7 mouse cellular contexts compared by ENCODE assay signal in the genomic region with DNA sequence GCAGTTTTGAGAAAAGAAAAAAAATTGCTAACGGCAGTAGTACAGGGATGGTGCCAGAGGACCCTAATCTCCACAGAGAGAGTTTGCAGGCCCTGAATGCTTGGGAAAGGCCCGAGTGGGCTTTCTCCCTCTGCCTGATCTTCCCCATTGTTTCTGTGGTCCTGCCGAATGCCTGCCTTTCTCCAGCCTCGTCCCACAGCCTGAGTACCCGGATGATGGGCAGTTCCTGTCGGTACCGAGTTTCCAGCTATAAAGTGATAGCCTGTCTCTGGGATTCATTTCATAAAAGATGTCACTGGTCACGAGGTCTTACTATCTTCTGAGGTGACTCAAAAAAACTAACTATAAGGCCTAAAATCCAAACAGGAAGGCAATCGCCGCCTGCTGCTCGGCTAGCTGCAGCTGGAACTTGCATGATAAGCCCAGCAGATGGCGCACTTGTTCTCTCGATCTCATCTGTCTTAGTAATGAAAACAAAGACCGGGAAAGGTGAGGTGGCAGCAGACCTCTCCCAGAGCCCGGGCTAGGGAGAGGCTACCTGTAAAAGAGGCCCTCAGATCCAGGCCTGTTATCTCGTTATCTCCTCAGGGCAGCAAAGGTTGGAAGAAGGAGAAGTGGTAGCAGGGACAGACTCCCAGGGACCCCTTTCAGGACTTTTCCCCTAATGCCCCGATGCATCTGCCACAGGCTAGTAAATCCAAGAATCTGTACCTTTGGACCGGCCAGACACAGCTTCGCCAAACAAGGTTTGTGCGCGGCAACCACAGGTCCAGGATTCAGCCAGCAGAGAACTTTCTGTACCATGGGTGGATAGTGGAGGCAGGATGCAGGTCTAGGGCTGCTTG. TPM values are rescaled to one million over a fixed set of nuclear protein-coding genes. Genes with fewer than 3 reads are reported as not detected.
DNase-seq lines count a peak whose midpoint lies in the region; ATAC-seq and TF ChIP-seq lines count a peak whose summit lies in the region.

No protein-coding gene starts in this region.

- 20% methylated on average over 21 of the region's 21 CpGs for WGBS in midbrain, embryonic 12.5 days
- WGBS in small intestine, adult 2 months = 24% methylated on average over 21 of the region's 21 CpGs

- no peak overlapping the region for H3K4me3 ChIP-seq in midbrain, embryonic 12.5 days
- peak overlapping the region; percentile 25 for H3K4me3 ChIP-seq in small intestine, adult 2 months (ENCODE audit: low read depth, low read length)

- H3K4me2 ChIP-seq in midbrain, embryonic 12.5 days (replicated peaks) = peak overlapping the region; percentile 32

- no peak for TF ChIP-seq POLR2A in small intestine, adult 2 months (IDR thresholded peaks at IDR 0.05; ENCODE audit: low read depth, low read length)

- peak; percentile 72 for DNase-seq in adrenal gland, adult 2 months
- DNase-seq in embryo, embryonic 9.5 days (ENCODE audit: extremely low spot score) = peak; percentile 83
- DNase-seq in heart, adult 11 months = peak; percentile 93
- peak; percentile 77 for DNase-seq in kidney, adult 11 months
- DNase-seq in left cerebral cortex, postnatal 4 days = peak; percentile 83

- peak; percentile 79 for ATAC-seq in midbrain, embryonic 12.5 days (ENCODE audit: low FRiP score, low read depth)

- peaks cover 11% of the 10 kb centered on the region; the same call in 1 of the 2 replicates for H3K36me3 ChIP-seq in midbrain, embryonic 12.5 days
- peaks cover 1% of the 10 kb centered on the region; the same call in 1 of the 2 replicates for H3K36me3 ChIP-seq in small intestine, adult 2 months (ENCODE audit: control insufficient read depth, insufficient read depth, low read length)

- H3K9ac ChIP-seq in midbrain, embryonic 12.5 days (replicated peaks) = 0 out of 2 replicates have a peak overlapping the region, but pooled peaks have one; percentile 8

- no peaks in the 10 kb centered on the region for H3K9me3 ChIP-seq in midbrain, embryonic 12.5 days

- no peak overlapping the region; the same call in 1 of the 2 replicates for H3K27ac ChIP-seq in midbrain, embryonic 12.5 days (replicated peaks)
- no peak overlapping the region for H3K27ac ChIP-seq in small intestine, adult 2 months (ENCODE audit: insufficient read depth, low read depth, low read length)

- H3K4me1 ChIP-seq in midbrain, embryonic 12.5 days = peaks cover 10% of the 10 kb centered on the region
- no peaks in the 10 kb centered on the region for H3K4me1 ChIP-seq in small intestine, adult 2 months (ENCODE audit: control insufficient read depth, insufficient read depth, insufficient read length, low read length)

- TF ChIP-seq CTCF in small intestine, adult 2 months (IDR thresholded peaks at IDR 0.05; ENCODE audit: extremely low read depth, insufficient read length, insufficient replicate concordance, low read depth, low read length) = peak; percentile 85; the same call in 1 of the 2 replicates

- H3K27me3 ChIP-seq in midbrain, embryonic 12.5 days = no peaks in the 10 kb centered on the region
- H3K27me3 ChIP-seq in small intestine, adult 2 months (ENCODE audit: control insufficient read depth, insufficient read depth, low read length) = no peaks in the 10 kb centered on the region

- intact Hi-C loops in left cerebral cortex, postnatal 4 days (cut with DNase I) = loop anchor here (2.0 to 10.0 kb wide), 3 partner anchors 199 to 545 kb away; no protein-coding TSS in a partner anchor

RNA-seq across cellular contexts. Expression of a gene that starts 19.7 kb away (rescaled TPM):
- 10 to 100 TPM; 40.8 to 54.0 TPM for total RNA-seq in adrenal gland, adult 2 months (2021)
- 37.6 and 46.8 TPM in 2 replicates for polyA plus RNA-seq in adrenal gland, adult 2 months (2012; rRNA removed)
- total RNA-seq in left cerebral cortex, postnatal 4 days (2021) = 10 to 100 TPM; 47.8 to 48.1 TPM
- polyA plus RNA-seq in midbrain, embryonic 12.5 days (2016; fragmentation: Nextera tagmentation; extraction: Ambion mirVana) = 76.3 and 83.1 TPM in 2 replicates
- polyA plus RNA-seq in small intestine, adult 2 months (2012; rRNA removed) = 16.8 and 23.6 TPM in 2 replicates

RNA-seq across cellular contexts. Expression of a gene that starts 22.9 kb away (rescaled TPM):
- 1 to 10 TPM; 4.0 to 5.0 TPM for total RNA-seq in adrenal gland, adult 2 months (2021)
- polyA plus RNA-seq in adrenal gland, adult 2 months (2012; rRNA removed) = 6.4 and 7.0 TPM in 2 replicates
- 1 to 10 TPM; 3.0 to 5.3 TPM for total RNA-seq in left cerebral cortex, postnatal 4 days (2021)
- 13.8 and 15.5 TPM in 2 replicates for polyA plus RNA-seq in midbrain, embryonic 12.5 days (2016; fragmentation: Nextera tagmentation; extraction: Ambion mirVana)
- polyA plus RNA-seq in small intestine, adult 2 months (2012; rRNA removed) = 0.98 and 3.9 TPM in 2 replicates
